Mouse (Mus musculus): Measurements from ENCODE around the gene Gm595.

Gm595 gene

GRCm38 (mm10) chrX:48877613-48878012 is at the start of gene Gm595:
Gm595 (minus strand) TSS chrX:48877713.
- DNase-seq = no peak

DNA sequence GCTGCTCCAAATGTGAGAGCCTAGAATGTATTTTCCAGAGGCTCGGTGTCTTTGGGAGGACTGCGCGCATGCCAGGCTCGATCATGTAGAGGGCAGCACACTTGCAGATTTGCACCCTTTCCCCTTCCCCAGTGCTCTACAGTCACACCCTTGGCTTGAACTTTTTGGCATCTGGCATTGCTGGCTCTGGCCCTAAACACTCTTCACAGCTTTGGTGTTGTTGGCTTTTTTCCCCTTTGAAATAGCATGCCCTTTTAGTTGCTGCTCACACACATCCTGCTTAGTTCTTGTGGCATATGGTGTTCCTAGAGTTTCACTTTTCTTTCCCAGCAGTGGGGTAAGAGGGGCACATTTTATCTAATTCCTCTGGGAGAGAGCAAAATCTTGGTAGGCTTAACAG is 30.9 kb upstream of the Gm595 start:
- DNase-seq = no peak

GRCm38 (mm10) chrX:48903744-48904143 is 26.2 kb upstream of the Gm595 start:
- no peak for DNase-seq

- DNase-seq = no peak
Observed at GRCm38 (mm10) chrX:48899555-48899954, 22.0 kb upstream of the Gm595 start.

DNA sequence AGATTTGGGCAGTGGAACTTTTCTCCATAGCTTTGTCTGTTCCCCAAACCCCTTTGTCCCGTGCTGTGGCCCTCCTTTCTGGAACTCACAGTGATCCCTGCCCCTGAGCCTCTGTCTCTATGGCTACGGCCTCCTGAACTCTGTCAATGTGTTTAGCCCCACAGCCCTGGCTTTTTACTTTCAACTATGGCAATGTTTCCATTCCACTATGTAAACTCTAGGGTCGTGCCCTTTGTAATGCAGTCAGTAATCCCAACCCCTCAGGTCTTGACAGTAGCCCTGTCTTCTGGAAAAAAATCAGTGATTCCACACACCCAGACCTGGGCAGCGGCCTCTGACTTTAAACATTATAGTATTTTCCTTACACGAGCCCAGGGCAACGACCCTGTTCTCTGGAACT is 19.3 kb upstream of the Gm595 start:
- DNase-seq = no peak

GRCm38 (mm10) chrX:48893946-48894345 is 16.4 kb upstream of the Gm595 start:
- DNase-seq = no peak

GRCm38 (mm10) chrX:48890259-48890658 is 12.7 kb upstream of the Gm595 start:
- DNase-seq = no peak

DNA sequence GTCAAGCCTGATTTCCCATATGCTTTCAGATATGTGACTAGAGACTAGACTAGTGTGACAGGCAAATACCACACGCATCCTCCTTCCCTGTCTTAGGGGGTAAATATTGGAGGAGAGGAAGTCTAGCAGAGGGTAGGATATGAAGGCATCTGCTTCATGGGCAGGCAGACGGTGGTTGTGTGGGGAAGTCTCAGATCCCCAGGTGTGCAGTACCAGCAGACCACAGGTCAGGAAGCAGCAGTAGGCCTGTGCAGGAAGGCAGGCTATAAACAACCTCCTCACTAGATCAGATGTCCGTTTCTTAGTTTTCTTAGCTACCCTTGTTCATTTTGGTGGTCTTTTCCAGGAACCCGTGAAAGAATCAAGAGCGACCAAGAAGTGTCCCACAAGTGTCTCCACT is 7.1 kb upstream of the Gm595 start:
- DNase-seq = no peak

Data from layer of hippocampus, adult 9-11 months (tissue).